Mouse (Mus musculus) kidney, postnatal 14 days (tissue): ENCODE measurements around the gene Pcbp4.
"Not testable (repeated sequence)": the region's sequence is repeated elsewhere in the genome, so short reads cannot be mapped to it uniquely, and the experiment has no call there.

ENCODE experiments used
- DNase-seq: peaks from one replicate; pipeline ENCODE4 v3.0.0; 2022; ENCODE audit warnings: mixed read lengths

The Pcbp4 gene

DNA sequence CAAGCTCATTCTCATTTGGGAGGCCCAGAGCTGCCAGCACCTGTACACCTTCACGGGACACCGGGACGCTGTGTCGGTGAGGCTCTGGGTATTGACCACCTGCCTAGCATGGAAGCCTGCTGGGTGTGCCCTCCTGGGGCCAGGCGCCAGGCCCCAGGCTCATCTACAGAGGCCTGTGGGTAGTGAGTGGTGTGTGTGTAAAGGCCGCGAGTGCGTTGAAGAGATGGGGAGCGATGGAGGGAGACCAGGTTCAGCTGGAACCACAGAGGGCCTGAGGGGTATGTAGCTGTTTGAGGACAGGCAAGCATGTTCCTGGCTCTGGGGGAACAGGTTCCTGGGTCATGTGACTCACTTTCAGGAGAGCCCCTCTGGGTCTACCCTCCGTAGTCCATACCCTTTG is 30.0 kb downstream of the Pcbp4 start:
- no peak for DNase-seq

DNA sequence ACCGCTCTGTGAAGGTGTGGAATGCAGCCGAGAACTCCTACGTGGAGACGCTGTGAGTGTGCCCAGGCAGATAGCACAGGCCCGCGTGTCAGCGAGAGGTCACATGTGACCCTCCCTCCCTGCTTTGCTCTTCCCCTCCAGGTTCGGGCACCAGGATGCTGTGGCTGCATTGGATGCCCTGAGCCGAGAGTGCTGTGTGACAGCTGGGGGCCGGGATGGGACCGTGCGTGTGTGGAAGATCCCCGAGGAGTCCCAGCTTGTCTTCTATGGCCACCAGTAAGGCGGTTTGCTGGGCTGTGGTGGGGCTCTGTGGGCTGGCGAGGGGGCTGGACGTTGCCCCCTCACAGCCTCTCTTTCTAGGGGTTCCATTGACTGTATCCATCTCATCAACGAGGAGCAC is 30.5 kb downstream of the Pcbp4 start:
- DNase-seq, result no peak

- no peak for DNase-seq
Observed at GRCm38 (mm10) chr9:106485076-106485475, 32.0 kb downstream of the Pcbp4 start.

DNA sequence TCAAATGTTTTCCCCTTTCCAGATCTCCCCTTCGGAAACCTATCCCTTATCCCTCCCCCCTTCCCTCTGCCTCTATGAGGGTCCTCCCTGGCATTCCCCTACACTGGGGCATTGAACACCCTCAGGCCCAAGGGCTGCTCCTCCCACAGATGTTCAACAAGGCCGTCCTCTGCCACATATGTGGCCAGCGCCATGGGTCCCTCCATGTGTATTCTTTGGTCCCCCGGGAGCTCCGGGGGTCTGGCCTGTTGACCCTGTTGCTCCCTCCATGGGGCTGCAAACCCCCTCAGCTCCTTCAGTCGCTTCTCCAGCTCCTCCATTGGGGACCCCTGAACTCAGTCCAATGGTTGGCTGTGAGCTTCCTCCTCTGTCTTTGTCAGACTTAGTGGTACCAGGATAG is 34.5 kb downstream of the Pcbp4 start:
- DNase-seq, result not testable (repeated sequence)

GRCm38 (mm10) chr9:106499667-106500066 is 46.6 kb downstream of the Pcbp4 start, which contains the start of gene Iqcf1:
Gene Iqcf1 (plus strand): TSS chr9:106499967.
- DNase-seq, result no peak

GRCm38 (mm10) chr9:106501846-106502245 is 48.8 kb downstream of the Pcbp4 start:
- no peak for DNase-seq

DNA sequence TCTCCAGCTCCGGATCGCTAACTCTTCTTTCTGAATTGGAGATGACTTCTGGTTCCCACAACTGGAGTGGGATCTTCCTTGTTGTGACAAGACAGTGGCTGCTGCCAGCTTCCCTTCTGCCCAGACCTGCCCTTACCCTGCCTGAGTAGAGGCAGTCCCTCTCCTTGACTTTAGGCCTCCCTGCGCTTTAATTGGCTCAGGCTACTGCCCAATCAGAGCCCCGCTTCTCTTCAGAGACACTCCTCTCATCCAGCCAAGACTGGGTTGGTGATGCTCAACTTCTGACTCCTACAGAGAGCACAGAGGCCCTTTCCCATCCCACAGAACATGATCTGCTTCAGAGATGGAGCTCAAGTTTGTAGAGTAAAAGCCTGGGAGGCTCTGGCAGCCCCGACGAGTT is 51.2 kb downstream of the Pcbp4 start:
- DNase-seq, result no peak

DNA sequence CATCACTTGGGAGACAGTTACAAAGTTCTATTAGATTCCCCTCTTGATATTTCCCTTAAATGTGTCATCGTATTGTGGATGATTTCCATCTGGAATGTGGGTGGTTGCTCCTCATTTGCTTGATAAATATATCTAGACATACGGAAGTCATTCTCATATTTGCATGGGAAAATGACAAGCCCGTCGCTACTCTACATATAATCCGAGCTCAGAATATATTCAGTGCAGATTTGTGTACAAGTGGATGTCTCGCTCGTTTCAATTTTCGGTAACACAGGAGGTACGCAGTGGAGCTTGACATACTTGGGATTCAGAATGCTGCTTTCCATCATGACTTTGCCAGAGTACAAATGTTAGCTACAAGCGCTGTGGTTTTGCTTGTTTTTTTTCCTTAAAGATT is 56.3 kb downstream of the Pcbp4 start:
- DNase-seq, result no peak

DNA sequence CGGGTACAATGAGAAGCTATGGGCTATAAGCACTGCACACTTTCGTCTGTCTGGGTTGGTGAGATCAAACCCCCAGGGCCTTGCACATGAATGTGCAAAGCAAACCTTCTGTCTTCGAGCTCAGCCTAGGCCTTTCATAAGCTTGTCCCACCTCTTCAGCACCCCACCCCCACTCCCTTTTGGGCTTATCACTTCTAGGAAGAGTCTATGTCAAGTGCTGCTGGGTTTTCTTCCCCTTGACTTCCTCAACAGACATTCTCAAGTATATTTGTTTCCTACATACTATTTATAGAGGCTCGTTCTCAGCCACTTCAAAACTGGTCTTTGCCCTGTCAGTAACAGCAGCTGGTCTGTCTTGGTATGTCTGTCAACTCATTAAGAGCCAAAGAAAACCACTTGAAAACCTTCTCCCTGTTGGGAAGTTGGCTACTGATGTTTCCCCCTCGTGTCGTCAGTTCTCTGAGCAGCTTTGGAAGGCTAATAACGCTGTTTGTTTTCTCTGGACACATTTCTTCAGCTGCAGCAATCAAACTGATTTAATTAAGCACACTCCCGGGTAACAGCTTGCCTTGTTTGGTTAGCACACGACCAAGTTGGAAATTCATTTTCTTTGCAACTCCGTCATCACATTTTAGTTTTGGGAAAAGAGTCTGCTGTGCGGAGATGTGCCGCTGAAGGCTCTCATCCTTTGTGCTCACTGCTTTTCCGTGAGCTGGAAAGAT is 59.8 kb downstream of the Pcbp4 start:
- DNase-seq, result peak; percentile 33

DNA sequence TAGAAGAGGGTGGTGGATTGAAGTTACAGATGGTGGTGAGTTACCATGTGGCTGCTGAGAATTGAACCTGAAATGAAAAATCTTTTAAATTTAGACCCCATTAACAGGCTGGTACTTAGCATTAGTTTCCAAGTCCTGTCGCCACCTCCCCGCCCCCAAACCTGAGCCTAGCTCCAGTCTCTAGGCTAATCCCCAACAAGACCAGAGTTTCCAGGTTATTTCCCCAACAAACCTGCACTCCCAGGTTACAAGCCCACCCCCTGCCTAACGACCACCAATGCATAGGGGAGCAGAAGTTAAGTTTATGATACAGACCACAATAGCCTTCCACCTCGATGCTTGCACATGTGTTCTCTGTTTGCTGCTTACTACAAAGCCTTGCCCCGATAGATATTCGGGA is 60.5 kb downstream of the Pcbp4 start:
- DNase-seq, result no peak
